Comparison of ENCODE assay signal across 25 mouse cellular contexts in the genomic region with DNA sequence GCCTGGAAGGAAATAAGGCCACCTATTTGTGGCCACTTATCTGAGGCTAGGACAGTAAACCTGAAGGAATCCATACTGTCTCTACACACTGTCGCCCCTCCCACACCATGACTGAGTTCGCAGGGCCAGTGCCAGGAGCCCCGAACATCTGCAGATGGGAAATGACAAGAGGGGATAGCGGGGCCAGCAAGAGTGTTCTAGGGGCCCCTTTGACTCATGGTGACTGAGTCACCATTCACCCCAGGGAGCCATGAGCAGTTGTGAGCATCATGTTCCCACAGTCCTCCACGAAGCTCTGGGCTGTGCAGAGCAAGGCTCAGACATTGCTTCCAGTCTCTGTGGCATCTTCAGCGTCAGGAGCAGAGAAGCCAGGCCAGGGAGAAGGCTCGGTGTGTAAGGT.
A peak's percentile ranks its signal among the peaks of the same experiment; 100 is the strongest.
DNase-seq lines count a peak whose midpoint lies in the region; ATAC-seq and TF ChIP-seq lines count a peak whose summit lies in the region.
"Had no signal": no experiment of that assay in that cellular context is flagged by ENCODE, and none has a peak within 500 bp of the region (broad histone marks: within the 10 kb centered on the region; RNA-seq: fewer than 3 reads in every experiment).

No protein-coding gene starts in this region.

- no peaks in the 10 kb centered on the region for H3K36me3 ChIP-seq in megakaryocyte, embryonic 14.5 days (replicated peaks; ENCODE audit: low read length)
- H3K36me3 ChIP-seq: embryonic facial prominence, embryonic 10.5 days; embryonic facial prominence, embryonic 13.5 days; forebrain, embryonic 10.5 days; G1E; hindbrain, embryonic 12.5 days; hindbrain, embryonic 15.5 days; intestine, embryonic 15.5 days had no signal

- TF ChIP-seq POLR2A in olfactory bulb, adult 2 months (IDR thresholded peaks at IDR 0.05; ENCODE audit: insufficient read depth, low read depth, low read length), result no peak

- WGBS in olfactory bulb, adult 2 months, result 45% methylated on average over 7 of the region's 7 CpGs

- peaks cover 54% of the 10 kb centered on the region for H3K4me1 ChIP-seq in megakaryocyte, embryonic 14.5 days
- H3K4me1 ChIP-seq in olfactory bulb, adult 2 months (ENCODE audit: control insufficient read depth, insufficient read depth, low read length), result peaks cover 20% of the 10 kb centered on the region
- H3K4me1 ChIP-seq: forebrain, embryonic 13.5 days; hindbrain, embryonic 15.5 days had no signal

- H3K4me3 ChIP-seq in megakaryocyte, embryonic 14.5 days (replicated peaks), result peak overlapping the region; percentile 53
- H3K4me3 ChIP-seq in olfactory bulb, adult 2 months (ENCODE audit: insufficient read depth, low read depth, low read length), result no peak overlapping the region
- H3K4me3 ChIP-seq: embryonic facial prominence, embryonic 10.5 days; embryonic facial prominence, embryonic 13.5 days; forebrain, embryonic 10.5 days; forebrain, embryonic 13.5 days; hindbrain, embryonic 12.5 days; hindbrain, embryonic 15.5 days; intestine, embryonic 15.5 days had no signal

- peak overlapping the region; percentile 14; the same call in 1 of the 2 replicates for H3K27ac ChIP-seq in olfactory bulb, adult 2 months (ENCODE audit: insufficient read depth, low read depth, low read length)
- H3K27ac ChIP-seq: embryonic facial prominence, embryonic 10.5 days; embryonic facial prominence, embryonic 13.5 days; forebrain, embryonic 10.5 days; forebrain, embryonic 13.5 days; hindbrain, embryonic 12.5 days; hindbrain, embryonic 15.5 days; intestine, embryonic 15.5 days had no signal

- ATAC-seq in megakaryocyte, adult 5-6 weeks (ENCODE audit: poor library complexity, severe bottlenecking), result no peak
- ATAC-seq: activated CD4-positive, CD25-positive, alpha-beta regulatory T cell, adult 4 months; forebrain, embryonic 13.5 days; forebrain, embryonic 16.5 days had no signal

- no peak for TF ChIP-seq CTCF in olfactory bulb, adult 2 months (IDR thresholded peaks at IDR 0.05; ENCODE audit: insufficient read depth, low read depth, low read length)

- H3K9me3 ChIP-seq in megakaryocyte, embryonic 14.5 days, result no peaks in the 10 kb centered on the region
- H3K9me3 ChIP-seq: embryonic facial prominence, embryonic 10.5 days; embryonic facial prominence, embryonic 13.5 days; forebrain, embryonic 10.5 days; forebrain, embryonic 13.5 days; G1E; hindbrain, embryonic 12.5 days; hindbrain, embryonic 15.5 days; intestine, embryonic 15.5 days had no signal

- H3K27me3 ChIP-seq in megakaryocyte, embryonic 14.5 days (replicated peaks), result peaks cover 75% of the 10 kb centered on the region
- H3K27me3 ChIP-seq: embryonic facial prominence, embryonic 13.5 days; forebrain, embryonic 13.5 days; hindbrain, embryonic 12.5 days; hindbrain, embryonic 15.5 days; intestine, embryonic 15.5 days had no signal

- DNase-seq in 3T3-L1 (ENCODE audit: low read depth, low spot score) (peak; percentile 69), NIH3T3 (ENCODE audit: low read depth) (peak; percentile 68)
- DNase-seq in natural killer cell, adult 2 months (ENCODE audit: low spot score in 2 of 2), result no peak
- DNase-seq in adrenal gland, adult 8-10 months, result no peak
- DNase-seq: adrenal gland, postnatal 14 days; cerebellum, adult 11-12 months; cerebellum, adult 8-10 months; cerebellum, postnatal 10 days; cerebellum, postnatal 36 days; embryo, embryonic 11 days; gastrocnemius, postnatal 10 days; gastrocnemius, postnatal 36 days had no signal

Comparison
In these comparisons a context has a peak if more than half of its experiments do, and no peak if none do; other contexts are left out.
1. DNase-seq: peak in 3T3-L1 (single experiment) and NIH3T3 (single experiment); none in natural killer cell, adult 2 months (0 of 2) and adrenal gland, adult 8-10 months (single experiment).